Mouse (Mus musculus) hindbrain, embryonic 10.5 days (tissue): ENCODE results near the gene Gsn. TPM values are rescaled to one million over a fixed set of nuclear protein-coding genes. Genes with fewer than 3 reads are reported as not detected.

ENCODE experiments used
- DNase-seq: peaks from one replicate; pipeline ENCODE4 v3.0.0-alpha.2; 2017; ENCODE audit warnings: low spot score
- H3K27ac ChIP-seq: fragments of 300-500 bp; sonication (generic); 2 replicates; pipeline ENCODE4 v1.5.1; 2016; ENCODE audit warnings: mild to moderate bottlenecking, moderate library complexity
- H3K27me3 ChIP-seq: fragments of 300-500 bp; sonication (generic); 2 replicates; pipeline ENCODE4 v1.6.1; 2016; ENCODE audit warnings: mild to moderate bottlenecking; ENCODE audit not compliant: poor library complexity, insufficient read depth, severe bottlenecking
- H3K36me3 ChIP-seq: fragments of 300-500 bp; sonication (generic); 2 replicates; pipeline ENCODE4 v1.6.1; 2016; ENCODE audit warnings: mild to moderate bottlenecking, moderate library complexity
- H3K4me1 ChIP-seq: fragments of 300-500 bp; sonication (generic); replicated peaks from 2 replicates; pipeline ENCODE4 v1.6.1; 2016; ENCODE audit warnings: mild to moderate bottlenecking
- H3K4me3 ChIP-seq: fragments of 300-500 bp; sonication (generic); 2 replicates; pipeline ENCODE4 v1.5.1; 2016; ENCODE audit warnings: mild to moderate bottlenecking, moderate library complexity
- H3K9me3 ChIP-seq: fragments of 300-500 bp; sonication (generic); 2 replicates; pipeline ENCODE4 v1.6.1; 2016; ENCODE audit warnings: mild to moderate bottlenecking, moderate library complexity
- WGBS: fragments of 180-500 bp; shearing (Covaris S2); methylation state at CpG from one replicate; pipeline ENCODE4 v1.1.7; 2016; 5-methylcytosine and 5-hydroxymethylcytosine counted together
- polyA plus RNA-seq: library from polyadenylated mRNA; unstranded; fragments of >200 nt; fragmentation: Nextera tagmentation; extraction: Ambion mirVana; gene quantifications from 2 replicates; pipeline ENCODE4 v1.2.1, GENCODE M21; 2016

Gene Gsn
- polyA plus RNA-seq, 1 experiment from 2014 or later, result 33.7 TPM

GRCm38 (mm10) chr2:35322404-35323164 is 66.4 kb downstream of the Gsn start:
- Histone ChIP-seq H3K27ac (no peak overlapping the region), H3K9me3 (no peaks in the 10 kb centered on the region)

GRCm38 (mm10) chr2:35325930-35326329 is 69.8 kb downstream of the Gsn start:
- H3K36me3 ChIP-seq, result no peaks in the 10 kb centered on the region

More at GRCm38 (mm10) chr2:35322404-35323164, 66.4 kb downstream of the Gsn start:
- Histone ChIP-seq H3K36me3 (no peaks in the 10 kb centered on the region), H3K4me1 (peaks cover 20% of the 10 kb centered on the region), H3K27me3 (no peaks in the 10 kb centered on the region), H3K4me3 (no peak overlapping the region)
- no peak for DNase-seq
- WGBS, result 84% methylated on average over 10 of the region's 10 CpGs

GRCm38 (mm10) chr2:35326931-35327330 is 70.8 kb downstream of the Gsn start:
- Histone ChIP-seq H3K27ac (no peak overlapping the region), H3K4me1 (peaks cover 6% of the 10 kb centered on the region; the same call in 1 of the 2 replicates), H3K27me3 (no peaks in the 10 kb centered on the region), H3K9me3 (no peaks in the 10 kb centered on the region), H3K4me3 (no peak overlapping the region), H3K36me3 (no peaks in the 10 kb centered on the region)
- 85% methylated on average over 1 of the region's 1 CpGs for WGBS
- no peak for DNase-seq

More at GRCm38 (mm10) chr2:35325930-35326329, 69.8 kb downstream of the Gsn start:
- Histone ChIP-seq H3K9me3 (no peaks in the 10 kb centered on the region), H3K27me3 (no peaks in the 10 kb centered on the region), H3K4me3 (no peak overlapping the region), H3K27ac (no peak overlapping the region), H3K4me1 (peaks cover 6% of the 10 kb centered on the region; the same call in 1 of the 2 replicates)
- no peak for DNase-seq
- WGBS, result 76% methylated on average over 10 of the region's 10 CpGs

DNA sequence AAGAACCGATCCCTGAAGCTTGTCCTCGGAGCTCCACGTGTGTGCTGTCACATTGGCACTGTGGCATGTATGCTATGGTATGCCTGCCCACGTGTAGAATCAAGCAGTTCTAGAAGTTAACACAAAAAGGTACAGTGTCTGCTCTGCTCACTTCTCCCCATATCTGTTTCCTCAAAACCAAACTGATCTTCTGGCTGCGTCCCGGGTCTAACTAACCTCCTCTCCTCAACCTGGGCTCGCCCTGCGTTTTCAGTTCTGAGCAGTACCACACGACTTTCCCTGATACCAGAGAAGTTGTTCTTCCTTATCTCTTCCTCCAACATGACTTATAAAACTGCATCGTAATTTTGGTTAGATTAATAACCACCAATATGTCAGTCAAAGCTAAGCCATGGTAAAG is 71.4 kb downstream of the Gsn start:
- Histone ChIP-seq H3K4me1 (peaks cover 6% of the 10 kb centered on the region; the same call in 1 of the 2 replicates), H3K27me3 (no peaks in the 10 kb centered on the region), H3K27ac (no peak overlapping the region), H3K36me3 (no peaks in the 10 kb centered on the region), H3K4me3 (no peak overlapping the region), H3K9me3 (no peaks in the 10 kb centered on the region)
- WGBS, result 72% methylated on average over 10 of the region's 10 CpGs
- DNase-seq, result no peak

DNA sequence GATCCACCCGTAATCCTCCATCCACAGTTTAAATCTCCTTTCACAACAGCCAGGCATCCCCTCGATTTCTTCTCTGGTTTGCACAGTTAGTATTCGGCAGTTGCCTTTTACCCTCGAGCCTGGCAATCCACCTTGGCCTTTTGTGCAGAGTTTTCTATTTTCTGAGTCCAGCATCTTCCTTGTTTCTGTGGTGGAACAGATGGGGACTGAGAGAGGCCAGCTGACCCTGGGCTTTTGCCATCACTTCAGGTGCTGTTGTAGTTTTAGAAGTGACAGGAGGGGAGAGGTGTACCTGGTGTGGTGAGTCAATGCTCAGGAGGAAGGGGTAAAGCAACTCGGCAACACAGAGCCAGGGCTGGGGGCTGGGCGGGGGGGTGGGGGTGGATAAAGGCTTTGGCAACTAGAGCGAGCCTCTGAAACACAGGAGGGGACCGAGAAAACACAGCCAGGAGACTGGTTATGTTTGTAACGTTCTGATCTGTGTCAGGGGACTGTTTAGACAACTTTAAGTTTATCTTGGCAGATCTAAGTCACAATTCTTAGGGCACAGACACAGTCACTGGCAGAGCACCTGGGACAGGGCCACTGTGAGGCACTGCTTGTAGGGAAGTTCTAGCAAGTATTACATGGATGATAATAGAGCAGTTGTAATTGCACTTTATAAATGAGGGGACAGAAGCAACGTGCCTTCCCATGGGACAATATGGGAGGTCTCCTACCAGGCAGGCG is 72.0 kb downstream of the Gsn start:
- H3K9me3 ChIP-seq, result no peaks in the 10 kb centered on the region
- H3K27ac ChIP-seq, result no peak overlapping the region
- no peaks in the 10 kb centered on the region for H3K27me3 ChIP-seq
- peaks cover 6% of the 10 kb centered on the region; the same call in 1 of the 2 replicates for H3K4me1 ChIP-seq
- no peaks in the 10 kb centered on the region for H3K36me3 ChIP-seq
- no peak overlapping the region for H3K4me3 ChIP-seq
- no peak for DNase-seq
- 45% methylated on average over 11 of the region's 11 CpGs for WGBS

DNA sequence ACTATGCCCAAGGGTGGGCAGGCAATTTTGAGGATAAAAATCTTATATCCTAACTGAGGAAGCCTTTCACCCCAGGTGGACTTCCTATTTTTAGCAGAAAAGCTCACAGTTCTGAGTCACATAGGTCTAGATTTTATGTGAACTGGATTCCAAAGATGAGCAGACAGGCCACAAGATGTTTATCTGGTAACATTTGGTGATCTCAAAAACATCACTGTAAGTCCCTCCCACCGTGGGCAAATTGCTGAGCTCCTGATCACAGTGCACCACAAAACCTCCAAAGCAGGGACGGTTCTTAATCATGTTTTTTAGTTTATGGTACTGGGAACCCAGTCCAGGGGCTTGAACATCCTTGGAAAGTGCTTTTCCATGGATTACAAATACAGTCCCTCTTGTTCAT is 72.9 kb downstream of the Gsn start:
- H3K4me1 ChIP-seq, result peaks cover 3% of the 10 kb centered on the region; the same call in 1 of the 2 replicates
- no peak overlapping the region for H3K4me3 ChIP-seq
- H3K36me3 ChIP-seq, result no peaks in the 10 kb centered on the region
- no peaks in the 10 kb centered on the region for H3K27me3 ChIP-seq
- no peak overlapping the region for H3K27ac ChIP-seq
- 78% methylated on average over 2 of the region's 2 CpGs for WGBS
- no peaks in the 10 kb centered on the region for H3K9me3 ChIP-seq
- DNase-seq, result no peak

DNA sequence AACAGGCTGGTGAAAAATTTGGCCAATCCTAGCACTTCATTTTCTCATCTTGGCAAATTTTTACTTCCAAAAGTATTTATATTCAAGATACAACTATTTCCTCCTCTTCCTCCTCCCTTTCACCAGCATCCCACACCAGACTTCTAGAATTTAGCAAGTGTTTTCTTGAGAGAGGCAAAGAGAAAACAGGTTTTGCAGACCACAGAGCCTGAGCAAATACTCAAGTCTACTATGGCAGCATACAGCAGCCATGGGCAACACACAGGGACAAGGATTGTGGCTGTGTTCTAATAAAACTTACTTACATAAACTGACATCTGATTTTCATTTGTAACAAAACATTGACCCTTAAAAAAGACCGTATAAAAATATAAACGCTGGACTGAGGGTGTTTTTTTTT is 75.0 kb downstream of the Gsn start:
- H3K27ac ChIP-seq, result no peak overlapping the region
- peaks cover 13% of the 10 kb centered on the region; the same call in 1 of the 2 replicates for H3K27me3 ChIP-seq
- no peaks in the 10 kb centered on the region for H3K9me3 ChIP-seq
- H3K4me3 ChIP-seq, result no peak overlapping the region
- H3K4me1 ChIP-seq, result peaks cover 9% of the 10 kb centered on the region
- no peak for DNase-seq
- H3K36me3 ChIP-seq, result no peaks in the 10 kb centered on the region
- 72% methylated on average over 2 of the region's 2 CpGs for WGBS

- Histone ChIP-seq H3K9me3 (no peaks in the 10 kb centered on the region), H3K4me3 (no peak overlapping the region), H3K27ac (no peak overlapping the region), H3K4me1 (peaks cover 21% of the 10 kb centered on the region), H3K27me3 (peaks cover 13% of the 10 kb centered on the region; the same call in 1 of the 2 replicates), H3K36me3 (no peaks in the 10 kb centered on the region)
- no peak for DNase-seq
These were observed 77.5 kb downstream of the Gsn start for GRCm38 (mm10) chr2:35333670-35334069.

GRCm38 (mm10) chr2:35335620-35336019 is 79.4 kb downstream of the Gsn start:
- H3K4me3 ChIP-seq, result peak overlapping the region; percentile 77
- no peaks in the 10 kb centered on the region for H3K36me3 ChIP-seq
- H3K27ac ChIP-seq, result no peak overlapping the region
- H3K27me3 ChIP-seq, result peaks cover 13% of the 10 kb centered on the region; the same call in 1 of the 2 replicates
- 9% methylated on average over 7 of the region's 7 CpGs for WGBS
- H3K4me1 ChIP-seq, result peaks cover 21% of the 10 kb centered on the region
- H3K9me3 ChIP-seq, result no peaks in the 10 kb centered on the region
- no peak for DNase-seq

DNA sequence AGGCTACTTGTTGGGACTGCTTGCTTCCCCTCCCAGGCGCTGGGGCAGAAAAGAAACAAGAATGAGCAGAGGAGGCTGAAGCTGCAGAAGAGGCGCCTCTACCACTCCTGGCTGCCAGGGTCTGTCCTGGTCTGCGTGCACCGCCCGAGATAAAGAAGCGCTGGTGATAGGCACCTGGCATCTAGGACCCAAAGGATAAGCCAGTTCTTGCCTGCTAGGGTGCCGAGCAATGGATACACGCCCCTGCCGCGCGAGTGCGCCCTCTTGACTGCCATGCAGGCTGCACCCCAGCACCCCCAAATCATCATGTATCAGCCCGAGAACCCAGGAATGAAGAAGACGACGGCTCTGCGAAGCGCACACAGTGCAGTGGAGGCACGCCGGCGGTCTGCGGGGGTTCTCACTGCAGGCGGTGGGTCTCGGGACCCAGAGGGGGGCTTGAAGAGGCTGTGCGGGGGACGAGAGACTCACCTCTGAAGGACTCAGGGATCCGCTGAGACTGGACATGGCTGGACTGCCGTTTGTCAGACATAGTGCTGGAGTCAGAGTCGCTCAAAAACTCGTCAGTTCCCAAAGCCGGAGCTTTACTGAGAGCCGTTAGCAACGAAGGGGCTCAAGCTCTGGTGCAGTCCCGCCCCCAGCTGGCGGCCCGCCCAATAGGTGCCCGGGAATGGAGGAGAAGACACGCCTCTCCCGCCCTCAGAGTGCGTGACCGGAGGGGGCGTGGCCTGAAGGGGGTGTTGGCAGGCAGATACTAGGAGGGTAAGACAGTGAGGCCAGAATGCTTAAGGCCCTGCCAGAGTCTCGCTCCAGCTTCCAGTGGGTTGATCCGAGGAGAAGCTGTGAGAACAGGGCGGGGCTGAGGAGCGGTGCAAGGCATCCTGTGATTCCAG is 80.5 kb downstream of the Gsn start, which contains the start of gene Stom:
TSS of gene Stom (minus strand) at position 589 of the 893 bp plus-strand sequence.
- no peaks in the 10 kb centered on the region for H3K36me3 ChIP-seq
- H3K4me3 ChIP-seq, result peak within 1 kb of the TSS; percentile 77
- peak; percentile 99 for DNase-seq
- WGBS, result under 1% methylated on average over 45 of the region's 45 CpGs
- peaks cover 13% of the 10 kb centered on the region; the same call in 1 of the 2 replicates for H3K27me3 ChIP-seq
- H3K4me1 ChIP-seq, result peaks cover 21% of the 10 kb centered on the region
- H3K9me3 ChIP-seq, result no peaks in the 10 kb centered on the region
- peak within 1 kb of the TSS; percentile 90 for H3K27ac ChIP-seq

GRCm38 (mm10) chr2:35337419-35337818 is 81.2 kb downstream of the Gsn start:
- WGBS, result 53% methylated on average over 10 of the region's 10 CpGs
- peaks cover 13% of the 10 kb centered on the region; the same call in 1 of the 2 replicates for H3K27me3 ChIP-seq
- peak overlapping the region; percentile 77 for H3K4me3 ChIP-seq
- peak overlapping the region; percentile 90 for H3K27ac ChIP-seq
- H3K9me3 ChIP-seq, result no peaks in the 10 kb centered on the region
- no peak for DNase-seq
- H3K4me1 ChIP-seq, result peaks cover 21% of the 10 kb centered on the region
- no peaks in the 10 kb centered on the region for H3K36me3 ChIP-seq

- H3K27me3 ChIP-seq, result peaks cover 13% of the 10 kb centered on the region; the same call in 1 of the 2 replicates
- WGBS, result 92% methylated on average over 1 of the region's 1 CpGs
- no peak for DNase-seq
These were observed 81.9 kb downstream of the Gsn start for GRCm38 (mm10) chr2:35338036-35338435.

More at GRCm38 (mm10) chr2:35338036-35338435, 81.9 kb downstream of the Gsn start:
- Histone ChIP-seq H3K27ac (no peak overlapping the region), H3K4me1 (peaks cover 21% of the 10 kb centered on the region), H3K9me3 (no peaks in the 10 kb centered on the region), H3K4me3 (no peak overlapping the region), H3K36me3 (no peaks in the 10 kb centered on the region)
